Mouse (Mus musculus): ENCODE data around the gene Itpr1. TPM values are rescaled to one million over a fixed set of nuclear protein-coding genes. Genes with fewer than 3 reads are reported as not detected.

The Itpr1 gene
- polyA plus RNA-seq, 1 experiment from 2014 or later: 14.6 TPM

DNA sequence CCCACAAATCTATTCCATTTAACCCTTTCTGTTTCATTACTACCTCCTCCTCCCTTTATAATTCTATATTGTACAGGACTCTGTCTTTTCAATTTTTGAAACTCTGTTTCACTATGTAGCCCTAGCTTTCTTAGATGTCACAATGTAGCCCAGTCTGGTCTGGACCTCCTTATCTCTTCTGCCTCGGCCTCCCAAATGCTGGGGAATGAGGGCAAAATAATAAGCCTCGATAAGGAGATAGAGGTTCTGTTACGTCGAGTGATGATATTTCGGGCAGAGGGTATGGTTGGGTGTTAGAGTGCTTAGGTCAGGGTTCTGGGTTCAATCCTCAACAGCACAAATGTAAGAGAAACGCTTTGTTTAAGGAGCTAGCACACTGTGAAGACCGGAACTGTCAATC is 16.2 kb upstream of the Itpr1 start:
- WGBS: 72% methylated on average over 7 of the region's 7 CpGs
- peaks cover 5% of the 10 kb centered on the region; the same call in 1 of the 2 replicates for H3K4me1 ChIP-seq
- no peak for DNase-seq (ENCODE audit: low spot score)

GRCm38 (mm10) chr6:108197117-108197516 is 15.8 kb upstream of the Itpr1 start:
- H3K27me3 ChIP-seq (ENCODE audit: insufficient read depth, poor library complexity, severe bottlenecking): no peaks in the 10 kb centered on the region
- H3K4me1 ChIP-seq: peaks cover 5% of the 10 kb centered on the region; the same call in 1 of the 2 replicates
- no peaks in the 10 kb centered on the region for H3K36me3 ChIP-seq
- no peak for DNase-seq (ENCODE audit: low spot score)
- no peak overlapping the region for H3K4me3 ChIP-seq
- 52% methylated on average over 4 of the region's 4 CpGs for WGBS
- H3K27ac ChIP-seq: no peak overlapping the region
- no peaks in the 10 kb centered on the region for H3K9me3 ChIP-seq

More for the DNA sequence above, 16.2 kb upstream of the Itpr1 start:
- H3K27ac ChIP-seq: no peak overlapping the region
- no peaks in the 10 kb centered on the region for H3K36me3 ChIP-seq
- H3K27me3 ChIP-seq (ENCODE audit: insufficient read depth, poor library complexity, severe bottlenecking): no peaks in the 10 kb centered on the region
- no peaks in the 10 kb centered on the region for H3K9me3 ChIP-seq
- no peak overlapping the region for H3K4me3 ChIP-seq

- no peak for DNase-seq (ENCODE audit: low spot score)
- Histone ChIP-seq H3K9me3 (no peaks in the 10 kb centered on the region), H3K27me3 (ENCODE audit: insufficient read depth, poor library complexity, severe bottlenecking) (no peaks in the 10 kb centered on the region), H3K4me3 (no peak overlapping the region), H3K4me1 (peaks cover 5% of the 10 kb centered on the region; the same call in 1 of the 2 replicates), H3K36me3 (no peaks in the 10 kb centered on the region), H3K27ac (no peak overlapping the region)
- 91% methylated on average over 7 of the region's 7 CpGs for WGBS
These were observed 14.6 kb upstream of the Itpr1 start for GRCm38 (mm10) chr6:108198286-108198685.

DNA sequence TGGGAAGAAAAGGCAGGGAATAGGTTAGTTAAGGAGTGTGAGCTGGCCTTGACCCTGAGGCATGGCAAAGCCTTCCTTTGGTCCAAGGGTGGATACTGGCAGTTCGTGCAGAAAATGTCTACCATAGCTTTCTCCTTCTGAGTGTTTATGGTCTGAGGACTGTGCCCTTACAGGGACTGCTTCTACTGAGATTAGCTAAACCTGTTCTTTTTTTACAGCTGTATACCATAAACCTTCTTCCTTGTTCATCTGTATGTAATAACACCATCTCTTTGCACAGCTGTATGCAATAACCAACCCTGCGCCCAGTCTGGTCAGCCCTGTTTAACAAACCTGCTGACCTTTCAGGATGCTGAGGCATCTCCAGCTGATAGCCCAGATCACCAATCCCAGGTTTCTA is 8.6 kb upstream of the Itpr1 start:
- H3K4me3 ChIP-seq: no peak overlapping the region
- no peaks in the 10 kb centered on the region for H3K36me3 ChIP-seq
- no peak overlapping the region for H3K27ac ChIP-seq
- 89% methylated on average over 2 of the region's 2 CpGs for WGBS
- no peak for DNase-seq (ENCODE audit: low spot score)
- H3K27me3 ChIP-seq (ENCODE audit: insufficient read depth, poor library complexity, severe bottlenecking): no peaks in the 10 kb centered on the region
- no peaks in the 10 kb centered on the region for H3K9me3 ChIP-seq
- H3K4me1 ChIP-seq: no peaks in the 10 kb centered on the region

- H3K27me3 ChIP-seq (ENCODE audit: insufficient read depth, poor library complexity, severe bottlenecking): no peaks in the 10 kb centered on the region
- H3K4me1 ChIP-seq: peaks cover 4% of the 10 kb centered on the region
- H3K9me3 ChIP-seq: no peaks in the 10 kb centered on the region
- WGBS: 81% methylated on average over 4 of the region's 4 CpGs
- H3K36me3 ChIP-seq: no peaks in the 10 kb centered on the region
- DNase-seq (ENCODE audit: low spot score): no peak
- no peak overlapping the region for H3K4me3 ChIP-seq
- no peak overlapping the region for H3K27ac ChIP-seq
These were observed 6.8 kb upstream of the Itpr1 start for GRCm38 (mm10) chr6:108206145-108206544.

DNA sequence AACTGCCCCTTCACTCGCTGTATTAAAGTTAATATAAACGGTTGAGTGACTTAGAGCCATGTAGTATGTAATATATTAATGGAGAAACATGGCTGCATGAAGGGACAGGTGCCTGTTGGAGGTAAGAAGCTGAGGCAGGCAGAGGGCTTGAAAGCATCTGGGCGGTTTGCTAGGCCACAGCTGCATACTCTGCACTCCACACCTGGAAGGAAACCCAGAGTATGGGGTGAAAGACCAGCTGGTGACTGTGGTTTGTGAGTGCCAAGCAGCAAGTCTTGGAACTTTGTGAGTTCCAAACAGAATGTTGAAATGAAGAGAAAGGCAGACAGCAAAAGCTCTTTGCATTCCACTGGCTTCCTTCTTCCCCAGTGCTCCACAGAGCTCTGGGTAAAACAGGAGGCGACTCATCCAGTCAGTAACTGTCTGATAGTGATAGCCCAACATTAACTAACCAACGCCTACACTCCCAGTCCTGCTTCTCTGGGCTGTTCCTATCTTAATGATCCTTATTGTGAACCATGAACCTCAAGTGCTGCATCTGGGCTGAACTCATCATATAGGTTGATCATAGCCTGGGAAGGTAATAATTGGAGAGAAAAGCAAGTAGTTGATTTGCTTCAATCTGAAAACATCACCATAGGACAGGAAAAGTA is 5.9 kb upstream of the Itpr1 start:
- no peaks in the 10 kb centered on the region for H3K36me3 ChIP-seq
- peaks cover 13% of the 10 kb centered on the region for H3K4me1 ChIP-seq
- DNase-seq (ENCODE audit: low spot score): no peak
- 64% methylated on average over 5 of the region's 5 CpGs for WGBS
- H3K4me3 ChIP-seq: no peak overlapping the region
- H3K27me3 ChIP-seq (ENCODE audit: insufficient read depth, poor library complexity, severe bottlenecking): no peaks in the 10 kb centered on the region
- H3K9me3 ChIP-seq: no peaks in the 10 kb centered on the region
- no peak overlapping the region for H3K27ac ChIP-seq

- H3K4me1 ChIP-seq: peaks cover 33% of the 10 kb centered on the region
- no peaks in the 10 kb centered on the region for H3K27me3 ChIP-seq (ENCODE audit: insufficient read depth, poor library complexity, severe bottlenecking)
- H3K4me3 ChIP-seq: peak overlapping the region; percentile 84
- no peaks in the 10 kb centered on the region for H3K9me3 ChIP-seq
- peak; percentile 79 for DNase-seq (ENCODE audit: low spot score)
- peak overlapping the region; percentile 91 for H3K27ac ChIP-seq
- 6% methylated on average over 36 of the region's 36 CpGs for WGBS
- no peaks in the 10 kb centered on the region; the same call in 1 of the 2 replicates for H3K36me3 ChIP-seq
These were observed 708 bp upstream of the Itpr1 start for GRCm38 (mm10) chr6:108211896-108212880.

GRCm38 (mm10) chr6:108213481-108214293 is 791 bp downstream of the Itpr1 start:
- 1% methylated on average over 28 of the region's 29 CpGs for WGBS
- no peak for DNase-seq (ENCODE audit: low spot score)
- H3K4me1 ChIP-seq: peaks cover 33% of the 10 kb centered on the region

GRCm38 (mm10) chr6:108214294-108214925 is 1.5 kb downstream of the Itpr1 start:
- peaks cover 8% of the 10 kb centered on the region; the same call in 1 of the 2 replicates for H3K36me3 ChIP-seq
- H3K4me3 ChIP-seq: peak overlapping the region; percentile 84
- WGBS: 10% methylated on average over 10 of the region's 10 CpGs
- peak overlapping the region; percentile 91 for H3K27ac ChIP-seq
- no peaks in the 10 kb centered on the region for H3K9me3 ChIP-seq
- DNase-seq (ENCODE audit: low spot score): no peak
- peaks cover 33% of the 10 kb centered on the region for H3K4me1 ChIP-seq
- no peaks in the 10 kb centered on the region for H3K27me3 ChIP-seq (ENCODE audit: insufficient read depth, poor library complexity, severe bottlenecking)

More at GRCm38 (mm10) chr6:108213481-108214293, 791 bp downstream of the Itpr1 start:
- peaks cover 8% of the 10 kb centered on the region; the same call in 1 of the 2 replicates for H3K36me3 ChIP-seq
- H3K4me3 ChIP-seq: peak overlapping the region; percentile 84
- H3K27me3 ChIP-seq (ENCODE audit: insufficient read depth, poor library complexity, severe bottlenecking): no peaks in the 10 kb centered on the region
- no peaks in the 10 kb centered on the region for H3K9me3 ChIP-seq
- H3K27ac ChIP-seq: peak overlapping the region; percentile 91

- Histone ChIP-seq H3K36me3 (peaks cover 16% of the 10 kb centered on the region; the same call in 1 of the 2 replicates), H3K9me3 (no peaks in the 10 kb centered on the region), H3K27ac (no peak overlapping the region), H3K4me3 (no peak overlapping the region; the same call in 1 of the 2 replicates), H3K4me1 (peaks cover 30% of the 10 kb centered on the region), H3K27me3 (ENCODE audit: insufficient read depth, poor library complexity, severe bottlenecking) (no peaks in the 10 kb centered on the region)
- WGBS: 84% methylated on average over 5 of the region's 5 CpGs
- no peak for DNase-seq (ENCODE audit: low spot score)
These were observed 3.2 kb downstream of the Itpr1 start for GRCm38 (mm10) chr6:108216091-108216490.

- no peaks in the 10 kb centered on the region for H3K27me3 ChIP-seq (ENCODE audit: insufficient read depth, poor library complexity, severe bottlenecking)
- no peak for DNase-seq (ENCODE audit: low spot score)
- H3K9me3 ChIP-seq: no peaks in the 10 kb centered on the region
- WGBS: 88% methylated on average over 8 of the region's 8 CpGs
- H3K4me3 ChIP-seq: no peak overlapping the region
- no peak overlapping the region for H3K27ac ChIP-seq
- H3K4me1 ChIP-seq: peaks cover 25% of the 10 kb centered on the region
- H3K36me3 ChIP-seq: peaks cover 16% of the 10 kb centered on the region; the same call in 1 of the 2 replicates
These were observed 3.9 kb downstream of the Itpr1 start for GRCm38 (mm10) chr6:108216832-108217231.

- H3K4me3 ChIP-seq: no peak overlapping the region
- H3K27ac ChIP-seq: no peak overlapping the region
- peaks cover 16% of the 10 kb centered on the region; the same call in 1 of the 2 replicates for H3K36me3 ChIP-seq
- WGBS: 86% methylated on average over 3 of the region's 3 CpGs
- DNase-seq (ENCODE audit: low spot score): no peak
- H3K9me3 ChIP-seq: no peaks in the 10 kb centered on the region
- H3K27me3 ChIP-seq (ENCODE audit: insufficient read depth, poor library complexity, severe bottlenecking): no peaks in the 10 kb centered on the region
- H3K4me1 ChIP-seq: peaks cover 23% of the 10 kb centered on the region
These were observed 5.1 kb downstream of the Itpr1 start for GRCm38 (mm10) chr6:108217987-108218386.
